Mouse (Mus musculus): ENCODE results near the gene Dlx4. TPM values are rescaled to one million over a fixed set of nuclear protein-coding genes. Genes with fewer than 3 reads are reported as not detected.

Dlx4 gene
- polyA plus RNA-seq, 1 experiment from 2014 or later: 0.40 TPM

DNA sequence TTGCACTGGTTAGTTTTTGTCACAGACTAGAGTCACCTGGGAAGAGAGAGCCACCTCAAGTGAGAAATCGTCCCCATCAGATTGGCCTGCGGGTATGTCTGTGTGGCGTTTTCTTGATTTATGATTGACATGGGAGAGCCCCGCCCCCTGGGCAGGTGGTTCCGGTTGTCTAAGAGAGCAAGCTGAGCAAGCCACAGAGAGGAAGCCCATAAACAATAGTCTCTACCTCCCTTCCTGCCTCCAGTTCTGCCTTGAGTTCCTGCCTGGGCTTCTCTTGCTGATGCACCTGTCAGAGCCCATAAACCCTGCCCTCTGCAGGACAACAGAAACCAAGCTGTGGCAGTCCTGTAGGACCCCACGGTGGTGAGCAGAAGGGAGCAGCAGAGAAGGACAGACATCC, 12.7 kb downstream of the Dlx4 start:
- no peak overlapping the region for H3K27ac ChIP-seq (ENCODE audit: low read depth, low read length)
- WGBS: 53% methylated on average over 6 of the region's 6 CpGs
- H3K4me2 ChIP-seq: no peak overlapping the region
- H3K4me1 ChIP-seq (replicated peaks; ENCODE audit: control insufficient read depth, insufficient read depth, low read length): no peaks in the 10 kb centered on the region
- no peaks in the 10 kb centered on the region for H3K36me3 ChIP-seq (ENCODE audit: control insufficient read depth, insufficient read depth, low read length)
- H3K27me3 ChIP-seq (replicated peaks; ENCODE audit: control insufficient read depth, insufficient read depth, low read length): peaks cover 52% of the 10 kb centered on the region
- no peak overlapping the region for H3K4me3 ChIP-seq (ENCODE audit: low read depth, low read length)
- no peak overlapping the region for H3K9ac ChIP-seq (ENCODE audit: low read depth, low read length)
- H3K9me3 ChIP-seq (ENCODE audit: control insufficient read depth, low read length): no peaks in the 10 kb centered on the region
- no peak for DNase-seq (ENCODE audit: low spot score)
- ATAC-seq (replicated peaks; ENCODE audit: low FRiP score): no peak

- Histone ChIP-seq H3K4me3 (ENCODE audit: low read depth, low read length) (no peak overlapping the region), H3K9me3 (ENCODE audit: control insufficient read depth, low read length) (no peaks in the 10 kb centered on the region), H3K4me1 (replicated peaks; ENCODE audit: control insufficient read depth, insufficient read depth, low read length) (peaks cover 4% of the 10 kb centered on the region; the same call in 1 of the 2 replicates), H3K27ac (ENCODE audit: low read depth, low read length) (no peak overlapping the region), H3K27me3 (replicated peaks; ENCODE audit: control insufficient read depth, insufficient read depth, low read length) (peaks cover 49% of the 10 kb centered on the region), H3K36me3 (ENCODE audit: control insufficient read depth, insufficient read depth, low read length) (no peaks in the 10 kb centered on the region), H3K4me2 (no peak overlapping the region), H3K9ac (ENCODE audit: low read depth, low read length) (no peak overlapping the region)
- no peak for DNase-seq (ENCODE audit: low spot score)
- ATAC-seq (replicated peaks; ENCODE audit: low FRiP score): no peak
- 66% methylated on average over 17 of the region's 17 CpGs for WGBS
Observed at GRCm38 (mm10) chr11:95130668-95131252, 15.3 kb downstream of the Dlx4 start.

DNA sequence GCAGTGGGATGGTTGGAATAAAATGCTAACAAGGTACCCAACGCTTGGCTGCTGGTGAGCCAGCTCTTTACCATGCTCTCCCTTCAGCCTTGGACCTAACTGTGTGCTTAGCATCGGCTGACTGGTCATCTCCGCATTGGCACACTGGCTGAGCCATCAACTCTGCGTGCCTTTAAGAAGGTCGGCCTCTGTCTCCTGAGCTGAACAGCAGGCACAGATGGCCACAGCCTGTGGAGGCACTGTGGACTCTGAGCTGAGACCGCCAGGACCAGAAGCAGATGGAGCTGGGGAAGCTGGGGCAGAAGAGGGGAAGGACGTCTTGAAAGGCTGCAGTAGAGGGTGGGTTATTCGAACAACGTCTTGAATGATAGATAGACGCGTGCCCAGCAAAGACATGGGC, 17.7 kb downstream of the Dlx4 start:
- no peaks in the 10 kb centered on the region for H3K9me3 ChIP-seq (ENCODE audit: control insufficient read depth, low read length)
- no peak overlapping the region for H3K4me2 ChIP-seq
- H3K27ac ChIP-seq (ENCODE audit: low read depth, low read length): no peak overlapping the region
- peaks cover 64% of the 10 kb centered on the region for H3K27me3 ChIP-seq (replicated peaks; ENCODE audit: control insufficient read depth, insufficient read depth, low read length)
- no peak overlapping the region for H3K9ac ChIP-seq (ENCODE audit: low read depth, low read length)
- ATAC-seq (replicated peaks; ENCODE audit: low FRiP score): no peak
- 55% methylated on average over 11 of the region's 11 CpGs for WGBS
- H3K4me1 ChIP-seq (replicated peaks; ENCODE audit: control insufficient read depth, insufficient read depth, low read length): peaks cover 4% of the 10 kb centered on the region; the same call in 1 of the 2 replicates
- H3K4me3 ChIP-seq (ENCODE audit: low read depth, low read length): no peak overlapping the region
- no peaks in the 10 kb centered on the region for H3K36me3 ChIP-seq (ENCODE audit: control insufficient read depth, insufficient read depth, low read length)
- DNase-seq (ENCODE audit: low spot score): no peak

GRCm38 (mm10) chr11:95126272-95127245, 19.5 kb downstream of the Dlx4 start:
- no peak overlapping the region for H3K4me3 ChIP-seq (ENCODE audit: low read depth, low read length)
- DNase-seq (ENCODE audit: low spot score): peak; percentile 48

GRCm38 (mm10) chr11:95125366-95125948, 20.6 kb downstream of the Dlx4 start:
- Histone ChIP-seq H3K4me1 (replicated peaks; ENCODE audit: control insufficient read depth, insufficient read depth, low read length) (peaks cover 5% of the 10 kb centered on the region; the same call in 1 of the 2 replicates), H3K9ac (ENCODE audit: low read depth, low read length) (no peak overlapping the region), H3K9me3 (ENCODE audit: control insufficient read depth, low read length) (no peaks in the 10 kb centered on the region), H3K27ac (ENCODE audit: low read depth, low read length) (no peak overlapping the region), H3K36me3 (ENCODE audit: control insufficient read depth, insufficient read depth, low read length) (no peaks in the 10 kb centered on the region), H3K4me3 (ENCODE audit: low read depth, low read length) (no peak overlapping the region), H3K27me3 (replicated peaks; ENCODE audit: control insufficient read depth, insufficient read depth, low read length) (peaks cover 89% of the 10 kb centered on the region), H3K4me2 (no peak overlapping the region)
- ATAC-seq (replicated peaks; ENCODE audit: low FRiP score): no peak
- 30% methylated on average over 7 of the region's 7 CpGs for WGBS
- no peak for DNase-seq (ENCODE audit: low spot score)

More at GRCm38 (mm10) chr11:95126272-95127245, 19.5 kb downstream of the Dlx4 start:
- Histone ChIP-seq H3K9ac (ENCODE audit: low read depth, low read length) (no peak overlapping the region), H3K27me3 (replicated peaks; ENCODE audit: control insufficient read depth, insufficient read depth, low read length) (peaks cover 82% of the 10 kb centered on the region), H3K9me3 (ENCODE audit: control insufficient read depth, low read length) (no peaks in the 10 kb centered on the region), H3K4me1 (replicated peaks; ENCODE audit: control insufficient read depth, insufficient read depth, low read length) (peaks cover 4% of the 10 kb centered on the region; the same call in 1 of the 2 replicates), H3K27ac (ENCODE audit: low read depth, low read length) (no peak overlapping the region), H3K4me2 (peak overlapping the region; percentile 43), H3K36me3 (ENCODE audit: control insufficient read depth, insufficient read depth, low read length) (no peaks in the 10 kb centered on the region)
- 7% methylated on average over 20 of the region's 20 CpGs for WGBS
- ATAC-seq (replicated peaks; ENCODE audit: low FRiP score): no peak

DNA sequence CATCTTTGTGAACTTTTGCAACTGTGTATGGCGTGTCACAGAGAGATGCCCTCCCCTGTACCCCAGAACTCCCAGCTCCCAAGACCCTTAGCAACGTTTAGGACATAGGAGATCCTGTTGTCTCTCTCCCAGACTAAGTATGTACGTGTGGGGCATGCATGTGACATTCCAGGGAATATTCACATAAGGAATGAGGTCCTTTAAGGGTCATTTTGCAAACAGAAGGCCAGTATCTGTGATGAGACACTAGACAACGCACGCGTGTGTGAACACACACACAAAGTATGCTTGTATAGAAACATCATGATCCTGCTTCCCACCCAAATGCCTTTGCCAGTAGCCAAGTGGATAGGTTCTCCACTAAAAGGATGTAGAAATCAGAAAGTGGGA, 24.0 kb downstream of the Dlx4 start:
- peaks cover 8% of the 10 kb centered on the region; the same call in 1 of the 2 replicates for H3K4me1 ChIP-seq (replicated peaks; ENCODE audit: control insufficient read depth, insufficient read depth, low read length)
- H3K36me3 ChIP-seq (ENCODE audit: control insufficient read depth, insufficient read depth, low read length): no peaks in the 10 kb centered on the region
- WGBS: 34% methylated on average over 6 of the region's 6 CpGs
- H3K27me3 ChIP-seq (replicated peaks; ENCODE audit: control insufficient read depth, insufficient read depth, low read length): peaks cover 95% of the 10 kb centered on the region
- H3K4me3 ChIP-seq (ENCODE audit: low read depth, low read length): no peak overlapping the region
- ATAC-seq (replicated peaks; ENCODE audit: low FRiP score) (no peak), DNase-seq (ENCODE audit: low spot score) (no peak)
- H3K27ac ChIP-seq (ENCODE audit: low read depth, low read length): no peak overlapping the region
- no peaks in the 10 kb centered on the region for H3K9me3 ChIP-seq (ENCODE audit: control insufficient read depth, low read length)
- H3K4me2 ChIP-seq: no peak overlapping the region
- no peak overlapping the region for H3K9ac ChIP-seq (ENCODE audit: low read depth, low read length)

- peaks cover 5% of the 10 kb centered on the region; the same call in 1 of the 2 replicates for H3K4me1 ChIP-seq (replicated peaks; ENCODE audit: control insufficient read depth, insufficient read depth, low read length)
- no peak overlapping the region for H3K9ac ChIP-seq (ENCODE audit: low read depth, low read length)
- H3K36me3 ChIP-seq (ENCODE audit: control insufficient read depth, insufficient read depth, low read length): no peaks in the 10 kb centered on the region
- WGBS: under 1% methylated on average over 63 of the region's 63 CpGs
- no peaks in the 10 kb centered on the region for H3K9me3 ChIP-seq (ENCODE audit: control insufficient read depth, low read length)
- peak overlapping the region; percentile 50 for H3K4me2 ChIP-seq
- ATAC-seq (replicated peaks; ENCODE audit: low FRiP score) (no peak), DNase-seq (ENCODE audit: low spot score) (no peak)
- peaks cover 91% of the 10 kb centered on the region for H3K27me3 ChIP-seq (replicated peaks; ENCODE audit: control insufficient read depth, insufficient read depth, low read length)
- H3K4me3 ChIP-seq (ENCODE audit: low read depth, low read length): peak overlapping the region; percentile 30
- H3K27ac ChIP-seq (ENCODE audit: low read depth, low read length): no peak overlapping the region
Observed at GRCm38 (mm10) chr11:95121161-95122099, 24.6 kb downstream of the Dlx4 start.

- Histone ChIP-seq H3K9ac (ENCODE audit: low read depth, low read length) (no peak overlapping the region), H3K27me3 (replicated peaks; ENCODE audit: control insufficient read depth, insufficient read depth, low read length) (peaks cover 85% of the 10 kb centered on the region), H3K4me2 (peak overlapping the region; percentile 57; the same call in 1 of the 2 replicates)
Observed at GRCm38 (mm10) chr11:95120633-95121020, 25.4 kb downstream of the Dlx4 start.

More at GRCm38 (mm10) chr11:95120633-95121020, 25.4 kb downstream of the Dlx4 start:
- Histone ChIP-seq H3K4me1 (replicated peaks; ENCODE audit: control insufficient read depth, insufficient read depth, low read length) (peaks cover 4% of the 10 kb centered on the region; the same call in 1 of the 2 replicates), H3K27ac (ENCODE audit: low read depth, low read length) (no peak overlapping the region), H3K9me3 (ENCODE audit: control insufficient read depth, low read length) (no peaks in the 10 kb centered on the region), H3K4me3 (ENCODE audit: low read depth, low read length) (peak overlapping the region; percentile 34), H3K36me3 (ENCODE audit: control insufficient read depth, insufficient read depth, low read length) (no peaks in the 10 kb centered on the region)
- WGBS: 3% methylated on average over 21 of the region's 21 CpGs
- no peak for DNase-seq (ENCODE audit: low spot score)
- ATAC-seq (replicated peaks; ENCODE audit: low FRiP score): no peak

All from liver, embryonic 11.5 days (tissue).